Mouse (Mus musculus) midbrain, postnatal 0 days (tissue): ENCODE results near the gene Rere. TPM values are rescaled to one million over a fixed set of nuclear protein-coding genes. Genes with fewer than 3 reads are reported as not detected.
"Not testable (repeated sequence)": the region's sequence is repeated elsewhere in the genome, so short reads cannot be mapped to it uniquely, and the experiment has no call there.

Experiments
- ATAC-seq: fragments of 200-750 bp; cut with Nextera tagmentation; 2 replicates; pipeline ENCODE4 v1.8.0; 2017; ENCODE audit warnings: moderate number of reproducible peaks, mild to moderate bottlenecking, moderate TSS enrichment, moderate library complexity; ENCODE audit not compliant: low FRiP score
- DNase-seq: peaks from one replicate; pipeline ENCODE4 v3.0.0-alpha.2; 2015; ENCODE audit warnings: low spot score
- H3K27ac ChIP-seq: fragments of 300-500 bp; sonication (generic); 2 replicates; pipeline ENCODE4 v1.5.1; 2014; ENCODE audit warnings: low read depth, mild to moderate bottlenecking, low read length, mixed read lengths
- H3K27me3 ChIP-seq: fragments of 300-500 bp; sonication (generic); 2 replicates; pipeline ENCODE4 v1.6.1; 2014; ENCODE audit warnings: low read length, control low read depth, mixed read lengths; ENCODE audit not compliant: insufficient read depth
- H3K36me3 ChIP-seq: fragments of 300-500 bp; sonication (generic); 2 replicates; pipeline ENCODE4 v1.6.1; 2014; ENCODE audit warnings: low read length, control low read depth, mixed read lengths; ENCODE audit not compliant: insufficient read depth
- H3K4me1 ChIP-seq: fragments of 300-500 bp; sonication (generic); 2 replicates; pipeline ENCODE4 v1.6.1; 2014; ENCODE audit warnings: mild to moderate bottlenecking, control low read depth, antibody characterized with exemption, low read length, mixed read lengths; ENCODE audit not compliant: insufficient read depth
- H3K4me2 ChIP-seq: fragments of 300-500 bp; sonication (generic); 2 replicates; pipeline ENCODE4 v1.6.1; 2014; ENCODE audit warnings: low read depth, mild to moderate bottlenecking, low read length, mixed read lengths; ENCODE audit not compliant: poor library complexity, severe bottlenecking
- H3K4me3 ChIP-seq: fragments of 300-500 bp; sonication (generic); 2 replicates; pipeline ENCODE4 v1.5.1; 2014; ENCODE audit warnings: low read depth, mild to moderate bottlenecking, low read length, moderate library complexity
- H3K9ac ChIP-seq: fragments of 300-500 bp; sonication (generic); replicated peaks from 2 replicates; pipeline ENCODE4 v1.6.1; 2014; ENCODE audit warnings: mild to moderate bottlenecking, low read length, moderate library complexity, mixed read lengths; ENCODE audit not compliant: poor library complexity, severe bottlenecking
- H3K9me3 ChIP-seq: fragments of 300-500 bp; sonication (generic); 2 replicates; pipeline ENCODE4 v1.6.1; 2016; ENCODE audit warnings: low read length, control low read depth
- CTCF ChIP-seq: IDR thresholded peaks from 2 replicates; pipeline ENCODE4 v1.5.1; 2016; ENCODE audit warnings: antibody characterized with exemption, mild to moderate bottlenecking
- WGBS: fragments of 180-500 bp; shearing (Covaris S2); extraction: QIAGEN DNeasy Blood & Tissue Kit; methylation state at CpG from one replicate; pipeline ENCODE4 v1.1.7; 2014; 5-methylcytosine and 5-hydroxymethylcytosine counted together
- polyA plus RNA-seq: library from polyadenylated mRNA; unstranded; fragments of >200 nt; fragmentation: Nextera tagmentation; extraction: Ambion mirVana; gene quantifications from 2 replicates; pipeline ENCODE4 v1.2.1, GENCODE M21; 2015
- total RNA-seq: library from RNA; depleted of rRNA; stranded (reverse); fragments of >200 nt; gene quantifications from 2 replicates; pipeline ENCODE4 v1.2.3, GENCODE M21; 2014

The Rere gene
- total and polyA plus RNA-seq, 2 experiments from 2014 or later: 22.7 to 36.8 TPM

DNA sequence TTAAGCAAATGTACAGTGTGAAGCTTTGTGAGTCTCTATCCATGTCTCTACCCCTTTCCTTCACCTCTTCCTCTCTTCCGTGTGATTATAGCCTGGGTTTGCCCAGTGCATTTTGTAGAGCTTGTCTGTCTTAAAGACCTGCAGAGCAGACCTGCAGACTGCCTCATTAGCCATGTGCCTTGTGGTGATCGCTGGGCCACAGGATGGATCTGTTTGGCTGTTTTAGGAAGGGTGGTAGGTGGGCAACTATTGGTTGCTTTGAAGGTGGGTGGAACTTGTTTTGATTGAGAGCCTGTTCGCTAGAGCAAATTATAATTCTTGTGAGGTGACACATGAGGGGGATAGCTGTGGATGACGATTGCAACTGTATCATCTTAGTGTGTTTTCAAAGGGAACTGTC lies 207.3 kb downstream of the Rere start:
- H3K9ac ChIP-seq: peak overlapping the region; percentile 54
- H3K4me3 ChIP-seq: peak overlapping the region; percentile 42
- peak overlapping the region; percentile 84 for H3K27ac ChIP-seq
- H3K27me3 ChIP-seq: no peaks in the 10 kb centered on the region
- DNase-seq (peak; percentile 41), ATAC-seq (peak; percentile 61; the same call in 1 of the 2 replicates)
- H3K36me3 ChIP-seq: 0 out of 2 replicates have a peak, but pooled peaks cover 3% of the 10 kb centered on the region
- H3K4me1 ChIP-seq: peaks cover 13% of the 10 kb centered on the region; the same call in 1 of the 2 replicates
- no peak for TF ChIP-seq CTCF
- WGBS: 36% methylated on average over 4 of the region's 4 CpGs
- no peaks in the 10 kb centered on the region for H3K9me3 ChIP-seq
- H3K4me2 ChIP-seq: peak overlapping the region; percentile 60

DNA sequence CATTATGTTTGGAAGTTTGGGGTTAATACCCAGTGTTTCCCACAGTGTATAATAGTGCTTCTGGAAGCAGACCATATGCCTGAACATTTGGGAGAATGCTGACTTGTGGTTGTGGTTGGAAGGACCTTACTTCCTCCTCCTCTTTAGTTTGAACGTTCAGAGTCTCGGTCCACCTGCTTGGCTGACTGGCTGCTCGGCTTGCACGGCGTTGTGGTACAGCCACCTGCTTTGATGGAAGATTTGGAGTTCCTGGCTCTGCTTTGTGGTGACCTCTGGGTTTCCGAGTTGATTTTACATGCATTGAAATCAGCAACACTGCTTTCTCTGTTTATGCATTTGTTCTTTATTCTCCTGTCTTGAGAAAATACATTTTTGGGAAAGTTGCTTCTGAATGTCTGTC lies 208.6 kb downstream of the Rere start:
- no peak for DNase-seq
- Histone ChIP-seq H3K4me1 (peaks cover 16% of the 10 kb centered on the region; the same call in 1 of the 2 replicates), H3K9me3 (no peaks in the 10 kb centered on the region), H3K4me2 (no peak overlapping the region), H3K27ac (no peak overlapping the region), H3K36me3 (no peaks in the 10 kb centered on the region), H3K9ac (no peak overlapping the region), H3K27me3 (no peaks in the 10 kb centered on the region), H3K4me3 (no peak overlapping the region)
- no peak for TF ChIP-seq CTCF
- no peak for ATAC-seq
- 86% methylated on average over 6 of the region's 6 CpGs for WGBS

DNA sequence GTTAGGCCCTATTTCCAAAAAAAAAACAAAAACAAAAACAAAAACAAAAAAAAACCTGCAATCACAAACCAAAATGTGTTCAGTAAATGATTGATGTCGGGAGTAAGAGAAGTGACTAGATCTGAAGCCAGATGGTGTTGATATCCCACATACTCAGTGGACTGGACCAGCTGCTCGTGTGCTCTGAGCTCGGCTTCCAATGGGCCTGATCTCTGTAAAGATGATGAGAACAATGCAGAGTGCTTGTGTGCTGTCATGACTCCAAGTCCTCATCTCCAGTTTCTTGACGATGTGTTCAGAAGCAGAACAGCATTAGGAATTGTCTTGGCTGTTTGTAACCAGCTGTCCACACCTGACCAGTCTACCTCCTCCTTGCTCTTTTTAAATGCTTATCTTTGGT lies 210.3 kb downstream of the Rere start:
- Histone ChIP-seq H3K27ac (no peak overlapping the region), H3K9me3 (no peaks in the 10 kb centered on the region), H3K27me3 (no peaks in the 10 kb centered on the region), H3K4me1 (peaks cover 16% of the 10 kb centered on the region; the same call in 1 of the 2 replicates), H3K4me2 (no peak overlapping the region), H3K9ac (no peak overlapping the region), H3K4me3 (no peak overlapping the region), H3K36me3 (no peaks in the 10 kb centered on the region)
- DNase-seq (peak; percentile 21), ATAC-seq (no peak)
- TF ChIP-seq CTCF: no peak
- WGBS: 66% methylated on average over 4 of the region's 4 CpGs

DNA sequence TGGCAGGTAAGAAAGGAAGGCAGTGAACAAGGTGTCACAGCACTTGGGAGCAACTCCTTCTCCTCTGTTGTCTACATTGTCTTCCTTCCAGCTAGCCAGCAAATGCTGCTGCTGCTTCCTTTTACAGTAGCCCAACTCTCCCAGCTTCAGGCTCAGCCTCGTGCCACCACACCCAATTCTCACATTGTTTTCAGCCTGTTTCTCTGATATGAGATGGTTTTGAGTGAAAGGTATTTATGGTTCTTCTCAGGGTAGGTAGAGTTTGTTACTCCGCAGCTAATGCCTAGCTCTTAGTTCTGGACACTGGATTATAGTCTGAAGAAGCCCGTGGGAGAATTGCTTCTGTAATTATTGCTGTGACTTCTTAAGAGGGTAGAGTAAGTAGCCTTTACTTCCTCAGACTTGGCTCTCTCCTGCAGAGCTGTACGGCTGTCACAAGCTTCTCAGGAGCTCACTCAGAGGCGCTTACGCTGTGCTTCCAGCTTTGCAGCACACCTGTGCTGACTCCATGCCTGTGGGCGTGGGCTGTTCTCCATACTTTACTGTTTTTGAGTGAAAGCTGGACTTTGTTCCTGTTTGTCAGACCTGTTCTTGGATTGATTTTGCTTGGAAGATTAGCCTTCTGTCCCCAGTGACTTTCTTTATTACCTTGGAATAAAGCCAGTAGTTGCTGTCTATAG lies 212.0 kb downstream of the Rere start:
- ATAC-seq (no peak), DNase-seq (no peak)
- H3K9ac ChIP-seq: no peak overlapping the region
- 83% methylated on average over 7 of the region's 7 CpGs for WGBS
- H3K27ac ChIP-seq: no peak overlapping the region
- H3K27me3 ChIP-seq: no peaks in the 10 kb centered on the region
- H3K36me3 ChIP-seq: no peaks in the 10 kb centered on the region
- no peak for TF ChIP-seq CTCF
- H3K4me3 ChIP-seq: no peak overlapping the region
- H3K4me2 ChIP-seq: no peak overlapping the region
- H3K4me1 ChIP-seq: peaks cover 14% of the 10 kb centered on the region; the same call in 1 of the 2 replicates
- H3K9me3 ChIP-seq: no peaks in the 10 kb centered on the region

DNA sequence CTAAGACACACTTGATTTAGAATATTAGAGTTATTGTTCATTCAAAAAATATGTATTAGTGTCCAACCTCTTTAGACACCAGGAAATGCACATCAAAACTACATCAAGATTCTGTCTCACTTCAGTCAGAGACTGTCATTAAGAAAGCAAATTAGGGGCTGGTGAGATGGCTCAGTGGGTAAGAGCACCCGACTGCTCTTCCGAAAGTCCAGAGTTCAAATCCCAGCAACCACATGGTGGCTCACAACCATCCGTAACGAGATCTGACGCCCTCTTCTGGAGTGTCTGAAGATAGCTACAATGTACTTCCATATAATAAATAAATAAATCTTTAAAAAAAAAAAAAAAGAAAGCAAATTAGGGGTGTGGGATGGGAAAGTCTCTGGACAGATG lies 212.5 kb downstream of the Rere start:
- WGBS: 94% methylated on average over 2 of the region's 5 CpGs
- not testable (repeated sequence) for H3K9me3 ChIP-seq, H3K9ac ChIP-seq, H3K4me1 ChIP-seq, ATAC-seq, H3K4me3 ChIP-seq, H3K4me2 ChIP-seq, DNase-seq, H3K36me3 ChIP-seq, H3K27ac ChIP-seq, H3K27me3 ChIP-seq

DNA sequence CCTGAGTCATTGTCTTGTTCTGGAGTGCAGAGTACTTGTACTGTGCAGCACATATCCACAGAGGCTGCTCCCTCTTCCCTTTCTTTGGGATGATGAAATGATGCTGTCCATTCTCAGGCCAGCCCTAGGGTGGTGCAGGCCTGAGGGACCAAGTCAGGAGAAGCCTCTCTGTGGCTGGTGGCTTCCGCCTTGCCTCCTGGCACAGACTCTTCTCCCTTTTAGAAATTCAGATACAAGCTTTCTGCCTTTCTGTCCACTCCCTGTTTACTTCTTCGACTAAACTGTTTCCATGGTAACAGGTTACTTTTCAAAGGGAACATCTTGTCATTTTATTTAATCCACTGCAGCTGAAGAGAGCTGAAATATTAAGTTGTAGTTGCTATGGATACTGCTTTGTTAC lies 214.1 kb downstream of the Rere start:
- TF ChIP-seq CTCF: no peak
- Histone ChIP-seq H3K27ac (0 out of 2 replicates have a peak overlapping the region, but pooled peaks have one; percentile 18), H3K36me3 (no peaks in the 10 kb centered on the region), H3K9ac (no peak overlapping the region), H3K4me2 (no peak overlapping the region), H3K27me3 (no peaks in the 10 kb centered on the region), H3K4me1 (peaks cover 2% of the 10 kb centered on the region; the same call in 1 of the 2 replicates), H3K9me3 (no peaks in the 10 kb centered on the region), H3K4me3 (no peak overlapping the region)
- no peak for ATAC-seq
- DNase-seq: peak; percentile 25
- 20% methylated on average over 2 of the region's 2 CpGs for WGBS
